Mouse (Mus musculus): Measurements from ENCODE around the gene Tars. TPM values are rescaled to one million over a fixed set of nuclear protein-coding genes. Genes with fewer than 3 reads are reported as not detected.

The Tars gene
- polyA plus RNA-seq (2014; fragmentation: Nextera tagmentation; extraction: Ambion mirVana), result 86.2 and 108 TPM in 2 replicates

- Histone ChIP-seq H3K9me3 (ENCODE audit: control insufficient read depth, low read length) (no peaks in the 10 kb centered on the region), H3K4me1 (replicated peaks; ENCODE audit: control insufficient read depth, insufficient read depth, low read length) (peaks cover 3% of the 10 kb centered on the region; the same call in 1 of the 2 replicates), H3K9ac (ENCODE audit: low read length) (peak within 1 kb of the TSS; percentile 77), H3K27ac (ENCODE audit: low read depth, low read length) (no peak within 1 kb of the TSS; the same call in 1 of the 2 replicates), H3K27me3 (ENCODE audit: control insufficient read depth, insufficient read depth, low read length) (no peaks in the 10 kb centered on the region), H3K36me3 (ENCODE audit: control insufficient read depth, insufficient read depth, low read length) (no peaks in the 10 kb centered on the region; the same call in 1 of the 2 replicates), H3K4me3 (ENCODE audit: low read depth, low read length) (peak within 1 kb of the TSS; percentile 78), H3K4me2 (ENCODE audit: low read depth, low read length, severe bottlenecking) (peak within 1 kb of the TSS; percentile 74)
- under 1% methylated on average over 42 of the region's 42 CpGs for WGBS
- ATAC-seq (replicated peaks; ENCODE audit: low FRiP score) (peak; percentile 100), DNase-seq (ENCODE audit: low spot score) (peak; percentile 98)
Measured at GRCm38 (mm10) chr15:11399356-11400067, at the start of gene Tars. TSS of gene Tars (minus strand) at chr15:11399665.

DNA sequence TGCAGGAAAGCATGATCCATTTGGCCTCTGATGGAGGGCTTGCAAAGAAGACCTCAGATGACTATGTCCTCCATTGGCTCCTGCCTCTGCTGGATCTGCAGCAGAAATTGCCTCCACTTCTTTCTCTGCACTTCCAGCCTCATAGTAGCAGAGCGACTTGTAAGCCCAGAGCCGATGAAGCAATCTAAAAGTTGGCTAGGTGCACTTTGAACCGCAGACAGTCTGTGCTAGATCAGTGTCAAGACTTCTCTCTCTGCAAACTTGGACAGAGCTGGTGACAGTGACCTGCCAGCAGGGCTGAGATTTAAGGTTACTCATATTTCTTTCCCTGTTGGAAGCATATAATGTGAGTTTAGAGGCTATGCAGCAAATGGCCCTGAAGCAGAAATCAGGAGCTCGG is 37.9 kb upstream of the Tars start:
- no peaks in the 10 kb centered on the region for H3K36me3 ChIP-seq (ENCODE audit: control insufficient read depth, insufficient read depth, low read length)
- H3K27me3 ChIP-seq (ENCODE audit: control insufficient read depth, insufficient read depth, low read length), result no peaks in the 10 kb centered on the region
- ATAC-seq (replicated peaks; ENCODE audit: low FRiP score) (no peak), DNase-seq (ENCODE audit: low spot score) (no peak)
- H3K9ac ChIP-seq (ENCODE audit: low read length), result no peak overlapping the region
- no peak overlapping the region for H3K4me3 ChIP-seq (ENCODE audit: low read depth, low read length)
- no peaks in the 10 kb centered on the region for H3K9me3 ChIP-seq (ENCODE audit: control insufficient read depth, low read length)
- no peak overlapping the region for H3K27ac ChIP-seq (ENCODE audit: low read depth, low read length)
- no peak overlapping the region for H3K4me2 ChIP-seq (ENCODE audit: low read depth, low read length, severe bottlenecking)
- H3K4me1 ChIP-seq (replicated peaks; ENCODE audit: control insufficient read depth, insufficient read depth, low read length), result no peaks in the 10 kb centered on the region
- 96% methylated on average over 4 of the region's 4 CpGs for WGBS

- Histone ChIP-seq H3K4me3 (ENCODE audit: low read depth, low read length) (no peak overlapping the region), H3K36me3 (ENCODE audit: control insufficient read depth, insufficient read depth, low read length) (no peaks in the 10 kb centered on the region), H3K27me3 (ENCODE audit: control insufficient read depth, insufficient read depth, low read length) (no peaks in the 10 kb centered on the region), H3K27ac (ENCODE audit: low read depth, low read length) (no peak overlapping the region), H3K9ac (ENCODE audit: low read length) (no peak overlapping the region), H3K9me3 (ENCODE audit: control insufficient read depth, low read length) (no peaks in the 10 kb centered on the region), H3K4me2 (ENCODE audit: low read depth, low read length, severe bottlenecking) (no peak overlapping the region), H3K4me1 (replicated peaks; ENCODE audit: control insufficient read depth, insufficient read depth, low read length) (no peaks in the 10 kb centered on the region)
- ATAC-seq (replicated peaks; ENCODE audit: low FRiP score) (no peak), DNase-seq (ENCODE audit: low spot score) (no peak)
- 97% methylated on average over 15 of the region's 15 CpGs for whole genome bisulfite sequencing
Measured at GRCm38 (mm10) chr15:11436709-11437280, 37.3 kb upstream of the Tars start.

- no peak for ATAC-seq (replicated peaks; ENCODE audit: low FRiP score)
- WGBS, result 76% methylated on average over 2 of the region's 2 CpGs
Measured at GRCm38 (mm10) chr15:11426899-11427298, 27.4 kb upstream of the Tars start.

GRCm38 (mm10) chr15:11413484-11413883 is 14.0 kb upstream of the Tars start:
- Histone ChIP-seq H3K9me3 (ENCODE audit: control insufficient read depth, low read length) (no peaks in the 10 kb centered on the region), H3K27ac (ENCODE audit: low read depth, low read length) (no peak overlapping the region), H3K27me3 (ENCODE audit: control insufficient read depth, insufficient read depth, low read length) (no peaks in the 10 kb centered on the region), H3K4me1 (replicated peaks; ENCODE audit: control insufficient read depth, insufficient read depth, low read length) (no peaks in the 10 kb centered on the region), H3K9ac (ENCODE audit: low read length) (no peak overlapping the region), H3K4me3 (ENCODE audit: low read depth, low read length) (no peak overlapping the region), H3K36me3 (ENCODE audit: control insufficient read depth, insufficient read depth, low read length) (no peaks in the 10 kb centered on the region), H3K4me2 (ENCODE audit: low read depth, low read length, severe bottlenecking) (no peak overlapping the region)
- 95% methylated on average over 1 of the region's 1 CpGs for WGBS
- DNase-seq (ENCODE audit: low spot score) (no peak), ATAC-seq (replicated peaks; ENCODE audit: low FRiP score) (no peak)

More at GRCm38 (mm10) chr15:11426899-11427298, 27.4 kb upstream of the Tars start:
- DNase-seq (ENCODE audit: low spot score), result no peak
- H3K4me2 ChIP-seq (ENCODE audit: low read depth, low read length, severe bottlenecking), result no peak overlapping the region
- H3K4me1 ChIP-seq (replicated peaks; ENCODE audit: control insufficient read depth, insufficient read depth, low read length), result no peaks in the 10 kb centered on the region
- H3K36me3 ChIP-seq (ENCODE audit: control insufficient read depth, insufficient read depth, low read length), result no peaks in the 10 kb centered on the region
- H3K27me3 ChIP-seq (ENCODE audit: control insufficient read depth, insufficient read depth, low read length), result no peaks in the 10 kb centered on the region
- no peak overlapping the region for H3K9ac ChIP-seq (ENCODE audit: low read length)
- no peak overlapping the region for H3K27ac ChIP-seq (ENCODE audit: low read depth, low read length)
- H3K4me3 ChIP-seq (ENCODE audit: low read depth, low read length), result no peak overlapping the region
- H3K9me3 ChIP-seq (ENCODE audit: control insufficient read depth, low read length), result no peaks in the 10 kb centered on the region

DNA sequence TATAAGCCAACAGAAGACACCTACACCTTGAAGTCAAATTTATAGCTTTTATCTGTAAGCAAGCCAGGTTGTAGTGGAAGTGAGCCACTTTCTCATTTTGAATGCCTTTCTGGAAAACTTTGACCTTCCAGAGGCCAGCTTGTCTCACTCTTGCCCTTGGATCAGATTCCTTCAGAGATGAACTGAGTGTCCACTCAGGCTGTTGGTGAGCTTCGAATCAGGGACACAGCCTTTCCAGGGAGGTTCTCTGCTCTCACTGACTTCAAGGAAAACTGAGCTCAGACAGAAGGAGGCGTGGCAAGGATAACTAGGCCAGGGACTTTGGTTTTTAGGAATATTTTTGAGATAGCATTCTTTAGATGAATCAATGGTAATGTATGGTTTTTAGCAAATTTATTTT is 13.1 kb upstream of the Tars start:
- ATAC-seq (replicated peaks; ENCODE audit: low FRiP score) (no peak), DNase-seq (ENCODE audit: low spot score) (no peak)
- Histone ChIP-seq H3K27ac (ENCODE audit: low read depth, low read length) (no peak overlapping the region), H3K9ac (ENCODE audit: low read length) (no peak overlapping the region), H3K4me2 (ENCODE audit: low read depth, low read length, severe bottlenecking) (no peak overlapping the region), H3K27me3 (ENCODE audit: control insufficient read depth, insufficient read depth, low read length) (no peaks in the 10 kb centered on the region), H3K36me3 (ENCODE audit: control insufficient read depth, insufficient read depth, low read length) (no peaks in the 10 kb centered on the region), H3K4me3 (ENCODE audit: low read depth, low read length) (no peak overlapping the region), H3K9me3 (ENCODE audit: control insufficient read depth, low read length) (no peaks in the 10 kb centered on the region), H3K4me1 (replicated peaks; ENCODE audit: control insufficient read depth, insufficient read depth, low read length) (no peaks in the 10 kb centered on the region)
- 80% methylated on average over 2 of the region's 2 CpGs for WGBS

DNA sequence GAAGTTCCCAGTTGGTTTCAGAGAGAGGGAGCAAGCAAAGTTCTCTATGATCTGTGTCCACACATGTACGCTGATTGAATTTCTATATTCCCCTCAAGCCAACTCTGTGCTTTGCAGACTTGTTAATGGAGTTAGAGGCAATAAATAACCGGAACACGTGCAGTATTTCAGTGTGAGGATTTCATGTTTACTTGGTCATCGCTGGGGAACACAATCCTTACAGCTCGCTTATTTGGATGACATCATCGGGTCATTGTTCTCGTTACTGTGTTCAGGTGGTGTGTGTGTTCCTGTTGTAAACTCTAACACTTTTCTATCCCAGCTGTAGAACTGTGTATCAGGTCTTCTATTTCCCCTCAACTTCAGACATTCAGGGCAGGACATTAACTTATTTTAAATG is 12.4 kb upstream of the Tars start:
- Histone ChIP-seq H3K27me3 (ENCODE audit: control insufficient read depth, insufficient read depth, low read length) (no peaks in the 10 kb centered on the region), H3K9ac (ENCODE audit: low read length) (no peak overlapping the region), H3K36me3 (ENCODE audit: control insufficient read depth, insufficient read depth, low read length) (no peaks in the 10 kb centered on the region), H3K27ac (ENCODE audit: low read depth, low read length) (no peak overlapping the region), H3K4me3 (ENCODE audit: low read depth, low read length) (no peak overlapping the region), H3K4me2 (ENCODE audit: low read depth, low read length, severe bottlenecking) (no peak overlapping the region), H3K9me3 (ENCODE audit: control insufficient read depth, low read length) (no peaks in the 10 kb centered on the region), H3K4me1 (replicated peaks; ENCODE audit: control insufficient read depth, insufficient read depth, low read length) (no peaks in the 10 kb centered on the region)
- DNase-seq (ENCODE audit: low spot score) (no peak), ATAC-seq (replicated peaks; ENCODE audit: low FRiP score) (no peak)
- 80% methylated on average over 7 of the region's 7 CpGs for WGBS

DNA sequence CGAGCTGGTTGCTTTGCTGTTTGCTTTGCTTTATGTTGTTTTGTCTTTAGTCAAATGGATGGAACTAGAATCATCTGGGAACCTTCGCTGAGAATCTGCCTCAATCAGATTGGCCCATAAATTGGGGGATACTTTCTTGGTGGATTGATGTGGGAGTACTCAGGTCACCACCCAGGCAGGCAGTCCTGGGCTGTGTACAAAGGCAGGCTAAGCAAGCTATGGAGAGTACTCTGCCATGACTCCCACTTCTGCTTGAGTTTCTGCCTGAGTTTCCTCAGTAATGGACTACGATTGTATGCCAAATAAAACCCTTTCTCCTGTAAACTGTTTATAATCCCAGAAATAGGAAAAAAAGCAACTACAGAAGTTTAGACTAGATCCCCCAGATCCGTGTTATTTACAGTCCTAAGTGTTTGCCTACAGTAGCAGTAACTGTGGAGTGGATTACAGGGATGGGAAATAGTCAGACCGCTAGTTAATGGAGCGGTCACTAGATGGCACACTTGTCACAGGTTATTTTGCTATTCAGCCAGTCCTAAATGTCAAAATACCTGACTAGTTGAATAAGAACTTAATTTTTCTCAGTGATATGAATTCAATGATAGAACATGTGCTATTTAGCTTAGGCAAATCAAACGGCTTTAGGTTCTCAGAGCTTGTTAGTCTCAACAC is 8.8 kb upstream of the Tars start:
- H3K9ac ChIP-seq (ENCODE audit: low read length), result no peak overlapping the region
- 41% methylated on average over 7 of the region's 7 CpGs for WGBS
- no peaks in the 10 kb centered on the region for H3K27me3 ChIP-seq (ENCODE audit: control insufficient read depth, insufficient read depth, low read length)
- DNase-seq (ENCODE audit: low spot score) (no peak), ATAC-seq (replicated peaks; ENCODE audit: low FRiP score) (peak; percentile 63; the same call in 1 of the 2 replicates)
- H3K4me2 ChIP-seq (ENCODE audit: low read depth, low read length, severe bottlenecking), result no peak overlapping the region
- H3K4me3 ChIP-seq (ENCODE audit: low read depth, low read length), result no peak overlapping the region
- H3K4me1 ChIP-seq (replicated peaks; ENCODE audit: control insufficient read depth, insufficient read depth, low read length), result no peaks in the 10 kb centered on the region
- H3K27ac ChIP-seq (ENCODE audit: low read depth, low read length), result no peak overlapping the region
- H3K9me3 ChIP-seq (ENCODE audit: control insufficient read depth, low read length), result no peaks in the 10 kb centered on the region
- H3K36me3 ChIP-seq (ENCODE audit: control insufficient read depth, insufficient read depth, low read length), result no peaks in the 10 kb centered on the region
